Mouse (Mus musculus): ENCODE data around the gene Gm16440.
"Not testable (repeated sequence)": the region's sequence is repeated elsewhere in the genome, so short reads cannot be mapped to it uniquely, and the experiment has no call there.

Gene Gm16440

DNA sequence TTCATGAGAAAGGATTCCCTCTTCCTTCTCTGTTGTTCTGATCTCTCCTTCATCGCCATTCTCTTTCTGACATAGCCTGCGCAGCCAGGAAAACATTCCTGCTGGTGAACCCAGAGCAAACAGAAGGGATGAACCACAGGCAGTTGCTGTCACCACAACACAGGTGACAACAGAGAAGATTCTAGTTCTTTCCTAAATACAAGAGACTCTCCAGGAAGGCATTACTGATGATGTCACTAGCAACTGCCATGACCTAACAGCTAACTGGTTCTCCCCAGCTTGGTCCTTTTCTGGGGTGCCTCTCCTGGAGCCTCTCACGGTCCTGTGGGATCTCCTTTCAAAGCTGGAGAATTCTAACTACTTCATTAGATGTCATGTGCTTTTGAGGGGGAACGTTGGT is at the start of gene Gm16440:
Gene Gm16440 (minus strand): TSS at position 101 of the 400 bp plus-strand sequence.
- in situ Hi-C loops (cut with MboI, MseI): loop anchor here (25.0 kb wide), 2 partner anchors 97 to 1047 kb away; no protein-coding TSS in a partner anchor

- in situ Hi-C loops (cut with MboI, MseI): loop anchor here (5.0 to 10.0 kb wide), 2 partner anchors 464 to 1572 kb away; partner anchors contain the start of genes Gm3248 and Gm3264
Observed at GRCm38 (mm10) chr14:6426766-6427165, 36.6 kb upstream of the Gm16440 start.

DNA sequence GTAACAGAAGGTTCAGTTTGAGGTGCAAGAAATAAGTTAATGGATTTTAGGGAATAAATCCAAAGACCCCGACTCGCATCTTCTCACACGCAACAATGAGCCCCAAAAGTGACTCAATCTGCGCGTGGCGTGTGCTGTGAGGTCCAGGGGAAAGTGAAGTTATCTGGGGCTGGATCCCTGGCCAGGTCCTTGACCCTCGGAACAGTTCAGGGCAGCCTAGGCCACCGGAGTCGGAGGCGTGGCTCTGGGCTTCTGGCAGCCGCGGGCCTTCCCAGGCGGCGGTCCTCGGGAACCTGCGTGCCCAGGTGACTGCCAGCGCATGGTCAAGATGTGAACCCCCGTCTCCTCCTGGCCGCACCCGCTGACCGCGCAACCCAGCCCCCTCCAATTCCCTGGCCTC is 36.2 kb upstream of the Gm16440 start:
- in situ Hi-C loops (cut with MboI, MseI): loop anchor here (5.0 to 10.0 kb wide), 2 partner anchors 464 to 1572 kb away; partner anchors contain the start of genes Gm3248 and Gm3264

GRCm38 (mm10) chr14:6412382-6412781 is 22.3 kb upstream of the Gm16440 start, which contains the start of gene Gm3591:
TSS of gene Gm3591 (minus strand) at chr14:6412482.
- in situ Hi-C loops (cut with MboI, MseI): not testable (repeated sequence)

DNA sequence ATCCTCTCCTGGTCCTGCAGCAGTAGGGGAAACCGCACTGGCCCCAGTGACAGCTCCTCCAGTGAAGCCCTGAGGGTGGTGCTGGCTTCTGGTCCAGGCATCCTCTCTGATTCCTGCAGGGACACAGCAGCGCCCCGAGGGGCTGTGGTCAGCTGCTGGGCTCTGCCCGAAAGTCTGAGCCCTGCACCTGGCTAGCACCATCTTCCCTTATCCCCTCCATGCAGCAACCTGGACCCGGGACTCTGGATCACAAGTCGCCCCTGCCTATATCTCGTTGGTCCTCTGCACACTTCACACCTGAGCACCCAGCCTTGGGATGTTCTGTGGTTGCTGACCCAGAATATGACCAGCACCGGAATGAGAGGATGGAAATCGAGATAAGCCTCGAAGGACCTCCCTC is 46.5 kb downstream of the Gm16440 start, which contains the start of gene Gm3618:
Gene Gm3618 (minus strand): TSS at position 101 of the 400 bp plus-strand sequence.
- in situ Hi-C loops (cut with MboI, MseI): not testable (repeated sequence)
